Mouse (Mus musculus): ENCODE data around the gene BC030867. TPM values are rescaled to one million over a fixed set of nuclear protein-coding genes. Genes with fewer than 3 reads are reported as not detected.

The BC030867 gene
- total and polyA plus RNA-seq, 3 experiments = 0.26 to 0.45 (median 0.32) TPM

DNA sequence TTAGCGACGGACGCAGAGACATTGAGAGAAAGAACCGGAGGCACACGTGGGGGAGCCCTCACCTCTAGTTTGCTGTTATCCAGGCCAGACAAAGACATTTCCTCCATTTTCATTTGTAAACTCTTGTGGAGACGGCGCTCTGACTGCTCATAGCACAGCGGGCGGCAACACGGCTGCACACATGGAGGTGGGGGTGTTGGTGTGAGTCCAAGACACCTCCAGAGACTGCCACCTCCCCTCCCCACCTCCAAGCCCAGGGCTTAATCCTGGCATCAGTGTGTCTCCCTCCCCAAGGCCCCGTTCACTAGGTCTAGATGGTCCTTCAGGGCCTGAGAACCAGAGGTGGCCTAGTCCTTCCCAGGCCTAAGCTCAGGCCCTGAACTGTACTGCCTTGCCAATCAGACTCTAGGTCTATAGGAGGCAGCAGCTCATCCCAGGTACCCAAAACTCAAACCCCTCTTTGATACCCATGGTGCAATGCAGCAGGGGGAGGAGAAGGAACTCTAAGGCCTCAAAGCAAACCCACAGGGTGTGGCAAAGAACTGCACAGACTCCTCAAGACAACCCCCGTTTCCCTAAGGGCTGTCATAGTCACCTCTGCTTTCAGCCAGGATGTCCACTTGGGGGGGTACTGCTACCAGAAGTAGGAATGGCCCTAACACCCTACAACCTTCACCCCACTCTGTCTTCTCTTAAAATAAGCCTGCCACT is 46.4 kb downstream of the BC030867 start:
- 57% methylated on average over 12 of the region's 12 CpGs for WGBS
- DNase-seq = peak; percentile 34 to 58
- H3K9ac ChIP-seq (ENCODE audit: low read depth, low read length) = peak overlapping the region; percentile 0; the same call in 1 of the 2 replicates
- no peaks in the 10 kb centered on the region for H3K79me2 ChIP-seq (replicated peaks; ENCODE audit: control insufficient read depth, insufficient read depth, low read length)
- H3K36me3 ChIP-seq (ENCODE audit: control insufficient read depth, insufficient read depth, low read length) = no peaks in the 10 kb centered on the region
- intact Hi-C loops (cut with DNase I) = loop anchor here (1.0 to 5.0 kb wide), 2 partner anchors 10 to 262 kb away; partner anchors contain the start of gene Gpatch8
- peak; percentile 42; the same call in 1 of the 2 replicates for TF ChIP-seq POLR2A (IDR thresholded peaks at IDR 0.05; ENCODE audit: insufficient read depth, low read depth, low read length)
- no peak for TF ChIP-seq EP300 (IDR thresholded peaks at IDR 0.05; ENCODE audit: insufficient read depth, low read depth, low read length)
- peak; percentile 28 for TF ChIP-seq CTCF (IDR thresholded peaks at IDR 0.05)
- H3K27ac ChIP-seq = peak overlapping the region; percentile 95
- H3K4me1 ChIP-seq (ENCODE audit: control insufficient read depth, insufficient read depth, low read length) = peaks cover 2% of the 10 kb centered on the region
- peak overlapping the region; percentile 88 for H3K4me3 ChIP-seq
- no peaks in the 10 kb centered on the region for H3K27me3 ChIP-seq (ENCODE audit: control insufficient read depth, insufficient read depth, low read length)

DNA sequence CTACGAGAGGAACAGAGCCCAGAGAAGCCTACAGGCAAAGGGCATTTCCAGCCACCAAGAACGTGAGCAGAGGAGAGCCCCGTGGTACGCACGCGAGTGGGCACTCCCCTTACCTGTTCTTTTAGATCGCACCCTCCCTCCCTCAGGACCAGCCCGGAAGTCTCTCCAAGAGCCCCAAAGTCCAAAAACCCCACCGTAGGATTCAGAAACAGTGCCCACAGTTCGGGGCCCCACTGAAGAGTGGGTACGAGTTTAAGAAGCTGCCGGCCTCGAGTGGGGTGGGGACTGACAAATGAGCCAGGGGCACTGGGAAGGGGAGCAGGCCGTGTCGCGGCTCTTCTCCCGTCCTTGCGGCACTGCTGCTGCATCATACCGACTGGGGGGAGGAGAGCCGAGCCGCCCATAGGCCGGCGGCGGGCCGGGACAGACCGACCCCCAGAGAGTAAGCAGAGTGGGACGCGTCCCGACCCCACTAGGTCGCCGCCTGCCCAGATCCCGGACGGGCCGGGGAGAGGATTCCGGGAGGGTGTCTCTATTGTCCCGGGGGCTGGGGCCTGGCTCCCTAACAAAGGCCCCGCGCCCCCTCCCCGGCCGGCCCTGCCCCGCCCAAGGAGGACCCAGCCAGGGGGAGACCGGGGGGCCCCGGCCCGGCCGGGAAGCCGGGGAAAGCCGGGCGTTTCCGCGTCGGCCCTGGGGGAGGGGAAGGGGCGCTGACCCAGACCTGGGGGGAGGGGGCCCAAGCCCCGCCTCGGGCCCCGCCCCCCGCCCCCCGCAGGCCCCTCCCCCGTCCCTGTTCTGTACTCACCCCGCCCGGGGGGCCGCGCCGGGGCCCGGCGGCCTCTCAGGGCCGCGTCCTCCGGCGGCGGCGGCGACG is 47.2 kb downstream of the BC030867 start:
- 2% methylated on average over 48 of the region's 73 CpGs for WGBS
- peak overlapping the region; percentile 93 for H3K9ac ChIP-seq (ENCODE audit: low read depth, low read length)
- intact Hi-C loops (cut with DNase I) = loop anchor here (1.0 to 2.0 kb wide), 2 partner anchors 11 to 21 kb away; no protein-coding TSS in a partner anchor
- TF ChIP-seq CTCF (IDR thresholded peaks at IDR 0.05) (no peak), EP300 (IDR thresholded peaks at IDR 0.05; ENCODE audit: insufficient read depth, low read depth, low read length) (no peak), POLR2A (IDR thresholded peaks at IDR 0.05; ENCODE audit: insufficient read depth, low read depth, low read length) (no peak)
- no peaks in the 10 kb centered on the region for H3K36me3 ChIP-seq (ENCODE audit: control insufficient read depth, insufficient read depth, low read length)
- no peaks in the 10 kb centered on the region for H3K79me2 ChIP-seq (replicated peaks; ENCODE audit: control insufficient read depth, insufficient read depth, low read length)
- peak overlapping the region; percentile 88 for H3K4me3 ChIP-seq
- no peaks in the 10 kb centered on the region for H3K27me3 ChIP-seq (ENCODE audit: control insufficient read depth, insufficient read depth, low read length)
- DNase-seq = peak; percentile 75 to 76
- H3K27ac ChIP-seq = peak overlapping the region; percentile 95
- H3K4me1 ChIP-seq (ENCODE audit: control insufficient read depth, insufficient read depth, low read length) = peaks cover 2% of the 10 kb centered on the region

DNA sequence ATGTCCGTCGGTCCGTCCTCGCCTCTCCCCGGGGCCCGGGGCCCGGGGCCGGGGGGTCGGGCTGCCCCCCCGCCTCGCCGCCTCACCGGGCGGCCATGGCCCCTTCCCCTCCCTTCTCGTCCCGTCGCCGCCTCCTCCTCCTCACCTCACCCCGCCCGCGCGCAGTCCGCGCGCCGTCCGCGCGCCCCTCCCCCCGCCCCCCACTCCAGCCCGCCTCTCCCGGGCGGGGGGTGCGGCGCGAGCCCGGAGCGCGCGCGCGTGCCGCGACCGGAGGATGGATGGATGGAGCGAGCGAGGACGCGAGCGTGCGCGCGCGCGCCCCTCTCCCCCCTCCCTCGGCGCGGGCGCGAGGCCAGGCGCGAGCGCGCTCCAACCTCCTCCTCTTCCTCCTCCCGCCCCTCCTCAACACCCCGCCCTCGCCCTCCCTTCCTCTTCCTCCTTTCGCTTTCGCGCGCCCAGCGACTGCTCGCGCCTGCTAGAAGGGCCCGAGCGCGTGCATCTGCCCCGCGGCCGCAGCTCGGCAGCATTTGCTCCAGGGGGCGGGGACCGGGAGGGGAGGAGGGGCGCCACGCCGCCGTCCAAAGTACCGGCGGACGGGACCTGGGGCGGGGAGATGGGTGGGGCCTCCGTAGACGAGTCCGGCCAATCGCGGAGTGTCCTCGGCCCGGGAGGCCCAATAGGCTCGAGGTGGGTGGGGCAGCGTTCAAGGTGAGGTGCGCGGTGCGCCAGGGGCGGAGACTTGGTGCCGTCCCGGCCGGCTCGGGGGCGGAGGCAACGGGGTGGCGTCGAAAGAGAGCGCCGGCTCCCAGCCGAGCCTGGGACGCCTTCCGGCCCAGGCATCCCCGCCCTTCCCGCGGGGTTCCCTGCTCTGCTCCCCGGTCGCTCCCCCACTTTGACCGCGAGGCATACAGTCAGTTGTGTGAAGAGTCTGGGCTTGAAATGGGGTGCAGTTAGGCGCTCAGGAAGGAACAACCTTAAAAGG is 48.1 kb downstream of the BC030867 start, which contains the start of gene Atxn7l3:
Atxn7l3 (minus strand) TSS at position 141 of the 982 bp plus-strand sequence.
- intact Hi-C loops (cut with DNase I) = loop anchor here (1.0 to 2.0 kb wide), 2 partner anchors 20 to 113 kb away; no protein-coding TSS in a partner anchor
- TF ChIP-seq EP300 (IDR thresholded peaks at IDR 0.05; ENCODE audit: insufficient read depth, low read depth, low read length) = no peak
- no peak for TF ChIP-seq CTCF (IDR thresholded peaks at IDR 0.05)
- TF ChIP-seq POLR2A (IDR thresholded peaks at IDR 0.05; ENCODE audit: insufficient read depth, low read depth, low read length) = peak; percentile 91
- under 1% methylated on average over 78 of the region's 125 CpGs for WGBS

DNA sequence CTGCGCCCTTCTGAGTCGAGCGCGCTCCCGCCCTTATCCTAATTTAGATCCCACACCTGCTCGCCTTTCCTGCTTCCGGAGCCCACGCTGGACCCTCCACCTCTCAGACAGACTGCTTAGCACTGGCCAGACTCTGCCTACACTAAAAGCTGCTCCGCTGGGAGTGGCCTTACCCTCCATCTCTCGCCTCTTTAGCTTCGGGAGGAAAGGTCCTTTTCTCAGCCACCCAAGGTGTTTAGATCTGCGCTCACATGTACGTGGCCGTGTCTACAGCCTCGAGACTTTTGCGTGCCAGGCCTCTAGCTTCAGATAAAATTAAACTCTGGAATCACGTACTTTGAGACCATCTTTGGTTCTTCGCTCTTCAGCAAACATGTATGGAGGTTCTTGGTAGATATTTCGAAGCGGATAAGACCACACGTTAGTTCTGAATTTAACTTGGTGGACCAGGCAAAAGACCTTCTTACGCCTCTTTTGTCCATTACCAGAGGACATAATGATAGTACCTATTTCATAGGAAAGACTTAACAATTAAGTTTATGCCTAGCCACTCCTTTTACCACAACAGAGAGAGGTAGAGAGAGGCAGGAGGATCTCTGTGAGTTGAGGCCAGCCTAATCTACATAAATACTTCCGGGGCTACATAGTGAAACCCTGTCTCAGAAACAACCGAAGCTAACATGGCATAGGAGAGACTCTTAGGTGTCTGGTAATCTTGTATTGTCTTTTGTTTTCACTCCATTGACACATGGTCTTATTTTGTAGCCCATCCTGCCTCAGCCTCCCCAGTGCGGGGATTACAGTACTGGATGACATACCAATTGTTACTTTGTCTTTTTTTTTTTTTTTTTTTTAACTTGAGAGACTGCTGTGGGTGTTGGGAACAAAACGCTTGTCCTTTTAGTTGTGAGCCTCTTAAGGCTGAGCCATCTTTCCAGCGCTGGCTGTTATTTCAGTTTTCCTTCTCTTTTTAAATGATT is 49.2 kb downstream of the BC030867 start:
- no peak for DNase-seq
- peak overlapping the region; percentile 95 for H3K27ac ChIP-seq
- no peaks in the 10 kb centered on the region for H3K27me3 ChIP-seq (ENCODE audit: control insufficient read depth, insufficient read depth, low read length)
- no peaks in the 10 kb centered on the region for H3K79me2 ChIP-seq (replicated peaks; ENCODE audit: control insufficient read depth, insufficient read depth, low read length)
- H3K36me3 ChIP-seq (ENCODE audit: control insufficient read depth, insufficient read depth, low read length) = no peaks in the 10 kb centered on the region
- peak overlapping the region; percentile 88 for H3K4me3 ChIP-seq
- WGBS = 21% methylated on average over 27 of the region's 27 CpGs
- TF ChIP-seq POLR2A (IDR thresholded peaks at IDR 0.05; ENCODE audit: insufficient read depth, low read depth, low read length) (no peak), EP300 (IDR thresholded peaks at IDR 0.05; ENCODE audit: insufficient read depth, low read depth, low read length) (no peak), CTCF (IDR thresholded peaks at IDR 0.05) (no peak)
- intact Hi-C loops (cut with DNase I) = loop anchor here (1.0 to 2.0 kb wide), 2 partner anchors 19 to 111 kb away; no protein-coding TSS in a partner anchor
- H3K4me1 ChIP-seq (ENCODE audit: control insufficient read depth, insufficient read depth, low read length) = peaks cover 2% of the 10 kb centered on the region
- H3K9ac ChIP-seq (ENCODE audit: low read depth, low read length) = peak overlapping the region; percentile 75

More for the DNA sequence above, 48.1 kb downstream of the BC030867 start, which contains the start of gene Atxn7l3:
- no peaks in the 10 kb centered on the region for H3K27me3 ChIP-seq (ENCODE audit: control insufficient read depth, insufficient read depth, low read length)
- no peaks in the 10 kb centered on the region for H3K79me2 ChIP-seq (replicated peaks; ENCODE audit: control insufficient read depth, insufficient read depth, low read length)
- peaks cover 2% of the 10 kb centered on the region for H3K4me1 ChIP-seq (ENCODE audit: control insufficient read depth, insufficient read depth, low read length)
- H3K9ac ChIP-seq (ENCODE audit: low read depth, low read length) = peak within 1 kb of the TSS; percentile 93
- H3K36me3 ChIP-seq (ENCODE audit: control insufficient read depth, insufficient read depth, low read length) = no peaks in the 10 kb centered on the region
- peak within 1 kb of the TSS; percentile 95 for H3K27ac ChIP-seq
- peak within 1 kb of the TSS; percentile 88 for H3K4me3 ChIP-seq
- peak; percentile 98 to 100 for DNase-seq
